Mouse (Mus musculus): ENCODE data around the gene Slc2a5. TPM values are rescaled to one million over a fixed set of nuclear protein-coding genes. Genes with fewer than 3 reads are reported as not detected.

Gene Slc2a5
- polyA plus RNA-seq (2016; fragmentation: Nextera tagmentation; extraction: Ambion mirVana): 1.0 and 1.3 TPM in 2 replicates

GRCm38 (mm10) chr4:150119055-150119454 is at the start of gene Slc2a5:
TSS of gene Slc2a5 (plus strand) at chr4:150119283.
- no peak for ATAC-seq (ENCODE audit: insufficient number of reproducible peaks, insufficient read depth, low FRiP score, low TSS enrichment)
- Histone ChIP-seq H3K9ac (no peak within 1 kb of the TSS), H3K4me1 (0 out of 2 replicates have a peak, but pooled peaks cover 9% of the 10 kb centered on the region), H3K27me3 (no peaks in the 10 kb centered on the region), H3K9me3 (no peaks in the 10 kb centered on the region), H3K4me2 (replicated peaks) (peak within 1 kb of the TSS; percentile 37), H3K36me3 (no peaks in the 10 kb centered on the region), H3K27ac (no peak within 1 kb of the TSS), H3K4me3 (no peak within 1 kb of the TSS)
- WGBS: 11% methylated on average over 15 of the region's 15 CpGs

- 0 out of 2 replicates have a peak, but pooled peaks cover 3% of the 10 kb centered on the region for H3K4me1 ChIP-seq
- H3K9me3 ChIP-seq: no peaks in the 10 kb centered on the region
- peak; percentile 37; the same call in 1 of the 2 replicates for ATAC-seq (ENCODE audit: insufficient number of reproducible peaks, insufficient read depth, low FRiP score, low TSS enrichment)
- no peaks in the 10 kb centered on the region for H3K27me3 ChIP-seq
- no peak overlapping the region for H3K27ac ChIP-seq
- 41% methylated on average over 8 of the region's 8 CpGs for WGBS
- H3K4me2 ChIP-seq (replicated peaks): no peak overlapping the region
- no peaks in the 10 kb centered on the region for H3K36me3 ChIP-seq
- H3K4me3 ChIP-seq: no peak overlapping the region
- H3K9ac ChIP-seq: no peak overlapping the region
Measured at GRCm38 (mm10) chr4:150070136-150070535, 48.9 kb upstream of the Slc2a5 start.

- H3K4me1 ChIP-seq: peaks cover 10% of the 10 kb centered on the region; the same call in 1 of the 2 replicates
- H3K9me3 ChIP-seq: no peaks in the 10 kb centered on the region
- no peak overlapping the region for H3K4me2 ChIP-seq (replicated peaks)
- no peak overlapping the region for H3K4me3 ChIP-seq
- no peaks in the 10 kb centered on the region for H3K36me3 ChIP-seq
- H3K27me3 ChIP-seq: no peaks in the 10 kb centered on the region
- ATAC-seq (ENCODE audit: insufficient number of reproducible peaks, insufficient read depth, low FRiP score, low TSS enrichment): no peak
- no peak overlapping the region for H3K27ac ChIP-seq
- no peak overlapping the region for H3K9ac ChIP-seq
- WGBS: 51% methylated on average over 15 of the region's 15 CpGs
Measured at GRCm38 (mm10) chr4:150072416-150073101, 46.5 kb upstream of the Slc2a5 start.

GRCm38 (mm10) chr4:150073102-150073473 is 46.0 kb upstream of the Slc2a5 start:
- 21% methylated on average over 8 of the region's 8 CpGs for WGBS

GRCm38 (mm10) chr4:150075350-150075749 is 43.7 kb upstream of the Slc2a5 start:
- peaks cover 6% of the 10 kb centered on the region; the same call in 1 of the 2 replicates for H3K4me1 ChIP-seq
- no peak overlapping the region for H3K27ac ChIP-seq
- WGBS: 83% methylated on average over 7 of the region's 7 CpGs
- no peak overlapping the region for H3K4me3 ChIP-seq
- H3K36me3 ChIP-seq: no peaks in the 10 kb centered on the region
- H3K9me3 ChIP-seq: no peaks in the 10 kb centered on the region
- no peak for ATAC-seq (ENCODE audit: insufficient number of reproducible peaks, insufficient read depth, low FRiP score, low TSS enrichment)
- H3K27me3 ChIP-seq: 0 out of 2 replicates have a peak, but pooled peaks cover 3% of the 10 kb centered on the region
- H3K4me2 ChIP-seq (replicated peaks): no peak overlapping the region
- no peak overlapping the region for H3K9ac ChIP-seq

More at GRCm38 (mm10) chr4:150073102-150073473, 46.0 kb upstream of the Slc2a5 start:
- no peak overlapping the region for H3K27ac ChIP-seq
- H3K9ac ChIP-seq: no peak overlapping the region
- H3K36me3 ChIP-seq: no peaks in the 10 kb centered on the region
- no peaks in the 10 kb centered on the region for H3K9me3 ChIP-seq
- H3K4me1 ChIP-seq: peaks cover 10% of the 10 kb centered on the region; the same call in 1 of the 2 replicates
- ATAC-seq (ENCODE audit: insufficient number of reproducible peaks, insufficient read depth, low FRiP score, low TSS enrichment): no peak
- H3K4me3 ChIP-seq: no peak overlapping the region
- H3K4me2 ChIP-seq (replicated peaks): no peak overlapping the region
- no peaks in the 10 kb centered on the region for H3K27me3 ChIP-seq

- H3K36me3 ChIP-seq: no peaks in the 10 kb centered on the region
- H3K4me2 ChIP-seq (replicated peaks): no peak overlapping the region
- H3K27ac ChIP-seq: no peak overlapping the region
- H3K4me1 ChIP-seq: peaks cover 6% of the 10 kb centered on the region; the same call in 1 of the 2 replicates
- 38% methylated on average over 18 of the region's 18 CpGs for WGBS
- 0 out of 2 replicates have a peak, but pooled peaks cover 3% of the 10 kb centered on the region for H3K27me3 ChIP-seq
- no peak overlapping the region for H3K9ac ChIP-seq
- ATAC-seq (ENCODE audit: insufficient number of reproducible peaks, insufficient read depth, low FRiP score, low TSS enrichment): no peak
- no peaks in the 10 kb centered on the region for H3K9me3 ChIP-seq
- no peak overlapping the region for H3K4me3 ChIP-seq
Measured at GRCm38 (mm10) chr4:150076147-150076546, 42.9 kb upstream of the Slc2a5 start.

GRCm38 (mm10) chr4:150078646-150079045 is 40.4 kb upstream of the Slc2a5 start:
- Histone ChIP-seq H3K9me3 (no peaks in the 10 kb centered on the region), H3K27me3 (0 out of 2 replicates have a peak, but pooled peaks cover 3% of the 10 kb centered on the region), H3K4me3 (no peak overlapping the region), H3K9ac (no peak overlapping the region), H3K4me2 (replicated peaks) (no peak overlapping the region), H3K36me3 (no peaks in the 10 kb centered on the region), H3K27ac (no peak overlapping the region), H3K4me1 (peaks cover 6% of the 10 kb centered on the region; the same call in 1 of the 2 replicates)
- WGBS: 70% methylated on average over 2 of the region's 2 CpGs
- ATAC-seq (ENCODE audit: insufficient number of reproducible peaks, insufficient read depth, low FRiP score, low TSS enrichment): no peak

GRCm38 (mm10) chr4:150079244-150079643 is 39.8 kb upstream of the Slc2a5 start:
- 74% methylated on average over 7 of the region's 7 CpGs for WGBS
- ATAC-seq (ENCODE audit: insufficient number of reproducible peaks, insufficient read depth, low FRiP score, low TSS enrichment): no peak
- no peaks in the 10 kb centered on the region for H3K9me3 ChIP-seq

GRCm38 (mm10) chr4:150080330-150080967 is 38.6 kb upstream of the Slc2a5 start:
- H3K4me2 ChIP-seq (replicated peaks): no peak overlapping the region
- H3K36me3 ChIP-seq: no peaks in the 10 kb centered on the region
- peaks cover 6% of the 10 kb centered on the region; the same call in 1 of the 2 replicates for H3K4me1 ChIP-seq
- 89% methylated on average over 11 of the region's 11 CpGs for WGBS
- no peak for ATAC-seq (ENCODE audit: insufficient number of reproducible peaks, insufficient read depth, low FRiP score, low TSS enrichment)
- H3K27ac ChIP-seq: no peak overlapping the region
- H3K27me3 ChIP-seq: 0 out of 2 replicates have a peak, but pooled peaks cover 3% of the 10 kb centered on the region
- no peak overlapping the region for H3K9ac ChIP-seq
- H3K4me3 ChIP-seq: no peak overlapping the region
- H3K9me3 ChIP-seq: no peaks in the 10 kb centered on the region

More at GRCm38 (mm10) chr4:150079244-150079643, 39.8 kb upstream of the Slc2a5 start:
- Histone ChIP-seq H3K27ac (no peak overlapping the region), H3K36me3 (no peaks in the 10 kb centered on the region), H3K9ac (no peak overlapping the region), H3K27me3 (0 out of 2 replicates have a peak, but pooled peaks cover 3% of the 10 kb centered on the region), H3K4me1 (peaks cover 6% of the 10 kb centered on the region; the same call in 1 of the 2 replicates), H3K4me3 (no peak overlapping the region), H3K4me2 (replicated peaks) (no peak overlapping the region)

- no peaks in the 10 kb centered on the region for H3K36me3 ChIP-seq
Measured at GRCm38 (mm10) chr4:150085366-150085765, 33.7 kb upstream of the Slc2a5 start.

GRCm38 (mm10) chr4:150086841-150087160 is 32.3 kb upstream of the Slc2a5 start:
- peak overlapping the region; percentile 98 for H3K4me2 ChIP-seq (replicated peaks)
- H3K27me3 ChIP-seq: peaks cover 14% of the 10 kb centered on the region; the same call in 1 of the 2 replicates
- H3K4me3 ChIP-seq: peak overlapping the region; percentile 57
- 0 out of 2 replicates have a peak, but pooled peaks cover 3% of the 10 kb centered on the region for H3K4me1 ChIP-seq
- WGBS: 2% methylated on average over 7 of the region's 7 CpGs
- no peak for ATAC-seq (ENCODE audit: insufficient number of reproducible peaks, insufficient read depth, low FRiP score, low TSS enrichment)
- H3K27ac ChIP-seq: peak overlapping the region; percentile 30
- 0 out of 2 replicates have a peak overlapping the region, but pooled peaks have one; percentile 64 for H3K9ac ChIP-seq
- H3K36me3 ChIP-seq: no peaks in the 10 kb centered on the region
- no peaks in the 10 kb centered on the region for H3K9me3 ChIP-seq

More at GRCm38 (mm10) chr4:150085366-150085765, 33.7 kb upstream of the Slc2a5 start:
- H3K4me1 ChIP-seq: 0 out of 2 replicates have a peak, but pooled peaks cover 3% of the 10 kb centered on the region
- no peak overlapping the region for H3K4me3 ChIP-seq
- no peak for ATAC-seq (ENCODE audit: insufficient number of reproducible peaks, insufficient read depth, low FRiP score, low TSS enrichment)
- no peak overlapping the region for H3K4me2 ChIP-seq (replicated peaks)
- H3K9me3 ChIP-seq: no peaks in the 10 kb centered on the region
- H3K27me3 ChIP-seq: peaks cover 10% of the 10 kb centered on the region; the same call in 1 of the 2 replicates
- H3K27ac ChIP-seq: no peak overlapping the region
- no peak overlapping the region for H3K9ac ChIP-seq
- 74% methylated on average over 4 of the region's 4 CpGs for WGBS

Data from embryonic facial prominence, embryonic 12.5 days (tissue).